Mouse (Mus musculus) frontal cortex, postnatal 10 days (tissue): Measurements from ENCODE around the gene Gm9112.
"Not testable (repeated sequence)": the region's sequence is repeated elsewhere in the genome, so short reads cannot be mapped to it uniquely, and the experiment has no call there.

Experiments used
- DNase-seq, 2 experiments: peaks; one replicate each; pipeline ENCODE4 v3.0.0; 2022; ENCODE audit warnings: low spot score in 2 of 2, mixed read lengths in 1 of 2

The Gm9112 gene

DNA sequence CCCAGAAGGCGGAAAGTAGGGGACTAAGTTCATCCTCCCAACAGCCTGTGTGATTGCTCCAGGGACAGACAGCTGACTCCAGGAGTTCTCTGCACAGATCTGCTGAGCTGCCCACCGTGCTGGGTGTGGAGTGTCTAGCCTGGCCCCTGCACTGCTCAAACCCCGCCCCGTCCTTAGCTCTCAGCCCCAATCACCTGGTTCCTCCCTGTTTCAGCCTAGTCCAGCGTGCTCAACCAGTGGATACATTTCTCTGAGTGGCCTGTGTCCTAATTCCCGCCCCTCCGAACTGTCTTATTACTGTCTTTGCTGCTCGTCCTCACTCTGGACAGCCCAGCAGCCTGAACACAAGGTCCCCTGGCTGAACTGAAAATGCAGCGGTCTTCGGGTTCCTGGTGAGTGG, at the start of gene Gm9112, which contains the start of gene Dmrtc1b:
Gene Gm9112, minus strand, starts transcription at position 101 of the 400 bp plus-strand sequence.
Gene Dmrtc1b, plus strand, starts transcription at position 331 of the 400 bp plus-strand sequence.
- not testable (repeated sequence) for DNase-seq

DNA sequence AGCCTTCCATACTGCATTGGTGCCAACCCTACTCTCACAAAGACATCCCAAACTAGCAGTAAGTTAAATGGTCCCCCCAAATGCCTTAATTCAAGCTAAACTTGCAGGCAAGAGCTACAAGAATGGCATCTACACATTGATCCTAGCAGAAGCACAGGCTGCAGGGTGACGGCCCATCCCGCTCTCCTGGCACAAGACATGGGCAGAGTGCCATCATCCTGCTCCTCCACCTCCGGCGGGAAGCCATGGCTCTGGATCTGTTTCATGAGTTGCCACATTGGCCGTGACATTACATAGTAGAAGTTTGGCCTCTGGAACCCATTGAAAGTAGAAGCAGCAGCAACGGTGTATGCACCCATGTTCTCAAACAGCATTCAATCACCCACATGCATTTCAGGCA, 16.8 kb upstream of the Gm9112 start:
- not testable (repeated sequence) for DNase-seq

DNA sequence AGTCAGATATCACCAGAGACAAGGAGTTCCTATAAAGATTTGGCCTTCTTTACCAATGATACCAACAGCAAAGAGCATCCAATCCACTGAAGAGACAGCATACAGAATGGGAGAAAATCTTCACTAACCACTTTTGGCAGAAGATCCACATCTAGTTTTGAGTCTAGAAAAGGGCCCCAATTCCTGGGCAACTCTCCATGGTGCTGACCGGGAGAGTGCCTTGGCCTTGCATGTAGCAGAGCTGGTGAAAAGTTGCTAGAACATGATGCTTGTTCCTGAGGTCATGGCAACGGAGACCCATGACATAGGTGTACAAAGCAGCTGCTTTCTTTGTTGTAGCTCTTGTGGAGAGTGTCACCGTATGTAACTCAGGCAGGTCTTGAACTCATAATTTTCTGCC, 6.8 kb downstream of the Gm9112 start:
- DNase-seq: not testable (repeated sequence)

DNA sequence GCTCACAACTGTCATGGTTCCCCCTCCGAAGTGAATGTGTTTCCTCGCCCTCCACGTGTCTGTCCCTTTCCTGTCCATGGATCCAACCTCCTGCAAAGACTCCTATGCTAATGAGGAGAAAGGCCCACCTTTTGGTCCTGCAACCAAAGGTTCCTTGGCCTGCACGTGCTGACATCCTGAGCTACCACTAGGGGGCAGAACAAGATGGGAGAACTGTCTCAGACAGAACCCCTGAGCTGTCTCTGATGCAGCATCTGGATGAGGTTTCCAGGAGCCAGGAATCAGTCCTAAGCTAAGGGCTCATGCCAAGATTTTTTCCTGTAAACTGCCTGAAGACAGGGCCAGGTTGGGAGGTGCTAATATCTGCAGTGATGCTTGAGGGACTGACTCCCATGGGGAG, 18.2 kb downstream of the Gm9112 start:
- peak; percentile 3 to 28 for DNase-seq

DNA sequence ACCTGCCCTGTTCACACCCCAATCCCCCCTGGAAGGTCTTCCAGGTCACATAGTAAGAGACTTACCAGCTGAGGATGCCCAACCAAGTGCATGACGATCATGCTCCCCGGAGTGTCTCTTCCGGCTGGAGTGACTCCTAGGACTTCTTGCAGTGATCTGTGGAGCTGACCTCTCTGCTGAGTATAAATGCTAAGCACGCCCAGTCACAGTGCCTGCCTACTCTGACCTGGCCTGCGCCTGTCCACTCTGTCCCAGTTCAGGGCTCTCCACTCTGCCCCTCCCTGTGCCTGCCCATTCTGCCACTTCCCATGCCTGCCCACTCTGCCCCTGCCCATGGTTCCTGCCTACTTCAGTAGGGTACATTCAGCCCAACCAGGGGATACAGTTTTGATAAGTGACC, 20.6 kb downstream of the Gm9112 start, which contains the start of gene Gm3880:
Gene Gm3880, minus strand, starts transcription at position 101 of the 400 bp plus-strand sequence.
- not testable (repeated sequence) for DNase-seq

DNA sequence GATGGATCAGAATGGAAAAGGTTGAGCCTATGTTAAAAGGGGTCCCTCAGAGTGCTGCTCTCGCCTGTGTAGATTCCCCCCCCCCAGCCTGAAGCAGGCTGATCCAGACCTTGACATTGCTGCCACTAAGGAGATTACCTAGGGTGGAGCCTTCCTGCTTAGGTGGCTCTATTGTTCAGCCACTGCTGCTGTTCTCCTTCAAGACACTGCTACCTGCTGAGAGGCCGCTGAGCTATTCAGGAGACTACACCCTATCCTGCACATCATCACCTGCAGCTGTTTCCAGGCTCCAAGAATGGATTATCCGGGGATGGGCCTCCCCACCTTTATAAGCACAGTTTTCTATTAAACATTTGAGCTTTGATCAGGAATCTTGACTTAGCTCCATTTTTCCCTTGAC, 22.7 kb downstream of the Gm9112 start:
- DNase-seq: not testable (repeated sequence)

DNA sequence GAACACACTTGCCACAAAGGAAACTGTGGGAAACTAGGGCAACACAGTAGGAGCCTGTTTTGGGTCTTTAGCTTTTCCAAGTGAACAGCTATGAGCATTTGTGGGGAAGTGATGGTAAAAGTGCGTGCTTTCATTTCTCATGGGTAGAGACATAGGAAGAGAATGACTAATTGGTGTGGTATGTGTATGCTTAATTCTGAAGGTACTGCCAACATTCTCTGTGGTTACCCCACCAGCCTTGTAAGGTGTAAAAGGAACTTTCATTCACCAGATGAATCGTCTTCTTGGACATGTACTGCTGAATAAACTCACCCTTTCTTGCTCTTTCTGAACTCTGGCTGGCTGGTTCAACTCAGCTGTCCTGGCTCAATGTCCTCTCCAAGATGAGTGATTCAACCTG, 40.8 kb downstream of the Gm9112 start:
- no peak for DNase-seq

DNA sequence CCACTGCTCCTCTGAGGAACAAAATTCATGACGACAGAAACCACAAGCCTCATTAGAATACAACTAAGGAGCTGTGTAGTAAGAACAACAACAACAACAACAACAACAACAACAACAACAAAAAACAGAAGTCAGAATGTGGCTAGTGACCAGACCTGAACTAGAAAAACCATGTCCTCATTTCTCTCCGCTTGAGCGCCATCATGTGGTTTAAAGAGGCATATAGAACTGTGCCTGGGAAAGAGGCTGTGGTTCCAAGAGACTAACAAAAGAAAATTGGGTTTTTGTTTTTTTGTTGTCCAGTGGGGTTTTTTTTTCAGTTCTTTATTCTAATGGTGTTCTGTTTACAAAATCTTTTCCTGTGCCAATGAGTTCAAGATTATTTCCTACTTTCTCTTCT, 46.7 kb downstream of the Gm9112 start:
- no peak for DNase-seq
